Mouse (Mus musculus): ENCODE measurements around the gene Adgrb3.

DNA sequence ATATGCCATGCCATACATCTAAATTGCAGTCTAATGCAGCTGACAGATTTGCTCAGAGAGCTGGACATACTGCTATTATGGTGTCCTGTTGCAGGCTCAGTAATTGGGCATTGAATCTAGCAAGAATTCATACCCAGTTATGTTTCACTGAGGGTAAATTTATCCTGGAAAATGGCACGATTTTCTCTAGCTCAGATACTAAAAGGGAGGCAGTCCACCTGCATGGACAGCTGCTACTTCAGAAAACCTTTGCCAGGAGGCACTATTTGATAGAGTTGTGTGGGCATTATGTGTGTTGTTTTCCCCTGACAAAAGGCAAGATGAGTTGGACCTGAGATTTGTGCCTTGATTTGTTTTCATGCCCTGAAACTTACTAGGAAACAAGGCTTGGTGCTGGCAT is 118.0 kb downstream of the Adgrb3 start:
- TF ChIP-seq CTCF (IDR thresholded peaks at IDR 0.05; ENCODE audit: insufficient read depth, low read length): no peak
- no peak for TF ChIP-seq POLR2A (IDR thresholded peaks at IDR 0.05; ENCODE audit: borderline replicate concordance, extremely low read depth, low read depth, low read length)

Data from lung, adult 2 months (tissue).